Mouse (Mus musculus) T-helper 1 cell (primary cell): ENCODE measurements around the gene Atp8a1.

Experiments
- in situ Hi-C: fragments of 300-600 bp; cut with MboI, MseI; formaldehyde crosslinking; loops from one replicate; pipeline ENCODE4 v1.15.1; 2025; ENCODE audit warnings: high pct_unique_total_duplicates

The Atp8a1 gene

GRCm38 (mm10) chr5:67633138-67633782 is 214.0 kb downstream of the Atp8a1 start:
- in situ Hi-C loops = no loop called here

- in situ Hi-C loops = no loop called here
These were observed 216.0 kb downstream of the Atp8a1 start for GRCm38 (mm10) chr5:67631261-67631660.

- in situ Hi-C loops = no loop called here
These were observed 217.4 kb downstream of the Atp8a1 start for GRCm38 (mm10) chr5:67629861-67630260.

- in situ Hi-C loops = no loop called here
These were observed 217.8 kb downstream of the Atp8a1 start for GRCm38 (mm10) chr5:67629440-67629839.

- in situ Hi-C loops = no loop called here
These were observed 218.9 kb downstream of the Atp8a1 start for GRCm38 (mm10) chr5:67628180-67628940.

GRCm38 (mm10) chr5:67621230-67621629 is 226.0 kb downstream of the Atp8a1 start:
- in situ Hi-C loops = no loop called here

- in situ Hi-C loops = no loop called here
These were observed 237.8 kb downstream of the Atp8a1 start for GRCm38 (mm10) chr5:67609520-67609837.

- in situ Hi-C loops = no loop called here
These were observed 238.3 kb downstream of the Atp8a1 start for GRCm38 (mm10) chr5:67608674-67609519.

GRCm38 (mm10) chr5:67607804-67608673 is 239.2 kb downstream of the Atp8a1 start, which contains the start of gene Shisa3:
Gene Shisa3, plus strand, starts transcription at chr5:67607882.
- in situ Hi-C loops = no loop called here

GRCm38 (mm10) chr5:67606916-67607803 is 240.1 kb downstream of the Atp8a1 start:
- in situ Hi-C loops = no loop called here

- in situ Hi-C loops = no loop called here
These were observed 241.3 kb downstream of the Atp8a1 start for GRCm38 (mm10) chr5:67605951-67606350.

GRCm38 (mm10) chr5:67599935-67600334 is 247.3 kb downstream of the Atp8a1 start:
- in situ Hi-C loops = no loop called here

GRCm38 (mm10) chr5:67595629-67596028 is 251.6 kb downstream of the Atp8a1 start:
- in situ Hi-C loops = no loop called here

- in situ Hi-C loops = no loop called here
These were observed 252.2 kb downstream of the Atp8a1 start for GRCm38 (mm10) chr5:67595070-67595469.

GRCm38 (mm10) chr5:67579725-67580633 is 267.3 kb downstream of the Atp8a1 start:
- in situ Hi-C loops = no loop called here

- in situ Hi-C loops = no loop called here
These were observed 271.5 kb downstream of the Atp8a1 start for GRCm38 (mm10) chr5:67575705-67576104.

- in situ Hi-C loops = no loop called here
These were observed 273.2 kb downstream of the Atp8a1 start for GRCm38 (mm10) chr5:67574039-67574438.

- in situ Hi-C loops = no loop called here
These were observed 274.6 kb downstream of the Atp8a1 start for GRCm38 (mm10) chr5:67572552-67573155.
